Mouse (Mus musculus): ENCODE data around the gene C3. TPM values are rescaled to one million over a fixed set of nuclear protein-coding genes. Genes with fewer than 3 reads are reported as not detected.

C3 gene
- polyA plus RNA-seq, 1 experiment from 2014 or later, result 0.18 TPM

DNA sequence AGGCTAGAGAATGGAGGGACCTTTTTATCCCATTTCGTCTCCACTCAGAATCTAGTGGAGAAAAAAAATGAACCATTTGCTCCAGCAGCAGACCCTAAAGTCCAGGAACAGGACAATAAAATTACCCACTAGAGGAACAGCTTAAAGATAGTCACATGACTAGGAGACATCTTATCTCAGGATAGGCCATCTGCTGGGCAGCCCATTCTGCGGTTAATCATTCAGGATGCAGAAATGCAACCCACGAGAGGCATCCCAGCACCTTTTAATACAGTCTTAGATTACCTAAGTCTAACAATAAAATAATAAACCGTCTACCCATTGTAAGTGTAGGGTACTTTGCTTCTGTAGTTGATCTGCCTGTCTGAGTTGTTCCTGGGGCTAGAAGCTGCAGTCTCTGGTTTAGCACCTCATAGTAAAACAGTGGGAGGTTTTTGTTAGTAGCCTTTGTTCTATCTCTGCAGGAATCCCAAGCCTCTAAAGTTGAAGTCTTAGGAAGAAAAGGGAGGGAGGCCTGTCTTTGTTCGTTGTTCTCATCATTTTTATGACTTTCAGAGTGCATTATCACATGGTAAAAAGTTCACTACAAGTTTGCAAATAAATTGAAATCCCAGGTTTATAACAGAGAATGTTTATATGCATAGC is 57.2 kb downstream of the C3 start:
- H3K9me3 ChIP-seq (replicated peaks), result no peaks in the 10 kb centered on the region
- no peak overlapping the region for H3K27ac ChIP-seq
- H3K36me3 ChIP-seq (ENCODE audit: poor library complexity, severe bottlenecking), result no peaks in the 10 kb centered on the region
- WGBS, result 58% methylated on average over 5 of the region's 5 CpGs
- no peak overlapping the region for H3K4me2 ChIP-seq
- H3K27me3 ChIP-seq, result no peaks in the 10 kb centered on the region
- no peak overlapping the region for H3K4me3 ChIP-seq
- ATAC-seq, result no peak
- H3K9ac ChIP-seq, result no peak overlapping the region
- H3K4me1 ChIP-seq, result no peaks in the 10 kb centered on the region

DNA sequence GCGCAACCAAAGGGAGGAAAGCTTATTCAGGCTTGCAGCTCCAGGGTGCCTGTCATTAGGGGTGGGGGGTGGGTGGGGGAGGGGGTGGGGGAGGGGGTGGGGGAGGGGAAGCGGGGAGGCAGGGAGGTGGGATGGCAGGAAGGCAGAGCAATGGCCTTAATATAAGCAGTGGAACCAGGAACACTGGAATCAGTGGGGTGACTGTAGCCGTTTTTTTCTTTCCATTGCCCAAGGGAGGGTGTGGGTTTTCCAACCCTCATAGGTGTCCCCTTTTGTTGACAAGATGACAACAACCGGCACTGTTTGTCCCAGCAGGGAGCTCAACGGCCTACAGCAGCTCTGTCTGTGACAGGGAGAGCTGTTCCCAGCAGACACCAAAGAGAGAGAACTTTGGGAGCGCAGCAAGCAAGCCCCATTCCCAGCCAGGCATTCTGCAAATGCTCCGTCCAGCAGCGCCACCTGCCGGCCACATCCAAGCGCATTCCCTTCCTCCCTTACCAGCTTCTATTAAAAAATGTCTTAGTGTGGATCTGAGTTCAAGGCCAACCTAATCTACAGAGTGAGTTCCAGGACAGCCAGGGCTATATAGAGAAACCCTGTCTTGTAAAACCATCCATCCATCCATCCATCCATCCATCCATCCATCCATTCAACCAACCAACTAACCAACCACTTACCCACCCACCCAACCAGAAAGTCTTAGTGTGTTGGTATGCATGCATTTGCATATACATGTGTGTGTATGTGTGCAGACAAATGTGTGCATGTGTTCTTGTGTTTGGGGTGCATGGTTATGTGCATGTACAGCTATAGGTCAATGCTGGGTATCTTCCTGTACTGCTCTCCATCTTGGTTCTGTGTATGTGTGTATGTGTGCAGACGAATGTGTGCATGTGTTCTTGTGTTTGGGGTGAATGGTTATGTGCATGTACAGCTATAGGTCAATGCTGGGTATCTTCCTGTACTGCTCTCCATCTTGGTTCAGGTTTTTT is 60.8 kb downstream of the C3 start:
- Histone ChIP-seq H3K9ac (no peak overlapping the region), H3K4me2 (peak overlapping the region; percentile 34), H3K36me3 (ENCODE audit: poor library complexity, severe bottlenecking) (no peaks in the 10 kb centered on the region), H3K9me3 (replicated peaks) (no peaks in the 10 kb centered on the region), H3K4me3 (no peak overlapping the region), H3K27me3 (no peaks in the 10 kb centered on the region), H3K27ac (no peak overlapping the region), H3K4me1 (no peaks in the 10 kb centered on the region)
- 9% methylated on average over 11 of the region's 11 CpGs for WGBS
- peak; percentile 89 for ATAC-seq

Small RNA genes within 50 kb of the gene (microRNA-seq; reads per million reads assigned to microRNA genes)
- gene Mir6978, result not detected

Other genes starting within 250 kb of the C3 start
- not detected in 2 replicates for gene Acer1, start 246.0 kb downstream of the C3 start, polyA plus RNA-seq (2015; fragmentation: Nextera tagmentation; extraction: Ambion mirVana)
- 171 and 183 TPM in 2 replicates for gene Clpp, start 237.8 kb downstream of the C3 start, polyA plus RNA-seq (2015; fragmentation: Nextera tagmentation; extraction: Ambion mirVana)
- 41.0 and 41.2 TPM in 2 replicates for gene Alkbh7, start 230.8 kb downstream of the C3 start, polyA plus RNA-seq (2015; fragmentation: Nextera tagmentation; extraction: Ambion mirVana)
- gene Pspn, start 228.1 kb downstream of the C3 start, polyA plus RNA-seq (2015; fragmentation: Nextera tagmentation; extraction: Ambion mirVana), result 0.43 TPM in 1 of 2 replicates, not detected in the other
- 77.6 and 85.6 TPM in 2 replicates for gene Gtf2f1, start 216.8 kb downstream of the C3 start, polyA plus RNA-seq (2015; fragmentation: Nextera tagmentation; extraction: Ambion mirVana)
- 0.52 and 0.54 TPM in 2 replicates for gene Gm17949, start 216.7 kb downstream of the C3 start, polyA plus RNA-seq (2015; fragmentation: Nextera tagmentation; extraction: Ambion mirVana)
- gene Khsrp, start 196.6 kb downstream of the C3 start, polyA plus RNA-seq (2015; fragmentation: Nextera tagmentation; extraction: Ambion mirVana), result 36.4 and 39.1 TPM in 2 replicates
- not detected in 2 replicates for gene Slc25a41, start 186.5 kb downstream of the C3 start, polyA plus RNA-seq (2015; fragmentation: Nextera tagmentation; extraction: Ambion mirVana)
- 0.68 and 2.1 TPM in 2 replicates for gene Crb3, start 169.0 kb downstream of the C3 start, polyA plus RNA-seq (2015; fragmentation: Nextera tagmentation; extraction: Ambion mirVana)
- gene Slc25a23, start 168.3 kb downstream of the C3 start, polyA plus RNA-seq (2015; fragmentation: Nextera tagmentation; extraction: Ambion mirVana), result 18.8 and 21.6 TPM in 2 replicates
- gene Dennd1c, start 149.6 kb downstream of the C3 start, polyA plus RNA-seq (2015; fragmentation: Nextera tagmentation; extraction: Ambion mirVana), result 4.7 and 4.8 TPM in 2 replicates
- 148 and 161 TPM in 2 replicates for gene Tubb4a, start 140.4 kb downstream of the C3 start, polyA plus RNA-seq (2015; fragmentation: Nextera tagmentation; extraction: Ambion mirVana)
- gene Tnfsf9, start 122.8 kb downstream of the C3 start, polyA plus RNA-seq (2015; fragmentation: Nextera tagmentation; extraction: Ambion mirVana), result 9.2 and 9.7 TPM in 2 replicates
- gene Cd70, start 78.4 kb downstream of the C3 start, polyA plus RNA-seq (2015; fragmentation: Nextera tagmentation; extraction: Ambion mirVana), result not detected in 2 replicates
- not detected in 2 replicates for gene Tnfsf14, start 34.0 kb downstream of the C3 start, polyA plus RNA-seq (2015; fragmentation: Nextera tagmentation; extraction: Ambion mirVana)
- gene Gpr108, start 20.3 kb upstream of the C3 start, polyA plus RNA-seq (2015; fragmentation: Nextera tagmentation; extraction: Ambion mirVana), result 17.8 and 20.7 TPM in 2 replicates
- 18.7 and 21.7 TPM in 2 replicates for gene Trip10, start 21.3 kb upstream of the C3 start, polyA plus RNA-seq (2015; fragmentation: Nextera tagmentation; extraction: Ambion mirVana)
- gene Vav1, start 51.0 kb upstream of the C3 start, polyA plus RNA-seq (2015; fragmentation: Nextera tagmentation; extraction: Ambion mirVana), result 0.61 and 0.82 TPM in 2 replicates
- gene Adgre1, start 130.6 kb upstream of the C3 start, polyA plus RNA-seq (2015; fragmentation: Nextera tagmentation; extraction: Ambion mirVana), result 1.6 and 1.8 TPM in 2 replicates